Mouse (Mus musculus) olfactory bulb, adult 2 months (tissue): Measurements from ENCODE around the gene Nlk.

Experiments used
- CTCF ChIP-seq: fragments of 200-500 bp; IDR thresholded peaks from 2 replicates; pipeline ENCODE4 v1.5.1; 2012; ENCODE audit warnings: low read depth, mild to moderate bottlenecking, low read length, moderate library complexity; ENCODE audit not compliant: insufficient read depth
- POLR2A ChIP-seq: fragments of 200-500 bp; IDR thresholded peaks from 2 replicates; pipeline ENCODE4 v1.6.1; 2012; ENCODE audit warnings: mild to moderate bottlenecking, low read depth, low read length, moderate library complexity; ENCODE audit not compliant: insufficient read depth

- TF ChIP-seq POLR2A, result no peak
- no peak for TF ChIP-seq CTCF
Measured at GRCm38 (mm10) chr11:78523241-78523955, 173.8 kb downstream of the Nlk start.
